Mouse (Mus musculus) ES-Bruce4 (cell line): ENCODE results near the gene Trappc5. TPM values are rescaled to one million over a fixed set of nuclear protein-coding genes. Genes with fewer than 3 reads are reported as not detected.

Source experiments
- H3K27ac ChIP-seq: 2 replicates; pipeline ENCODE4 v1.5.1; 2012; ENCODE audit warnings: low read length, inconsistent platforms; ENCODE audit not compliant: insufficient read depth
- H3K27me3 ChIP-seq: 2 replicates; pipeline ENCODE4 v1.6.1; 2012; ENCODE audit warnings: mild to moderate bottlenecking, low read length, inconsistent platforms; ENCODE audit not compliant: control insufficient read depth, poor library complexity, insufficient read depth, severe bottlenecking
- H3K36me3 ChIP-seq: 2 replicates; pipeline ENCODE4 v1.6.1; 2012; ENCODE audit warnings: inconsistent platforms, mild to moderate bottlenecking, low read length, moderate library complexity; ENCODE audit not compliant: control insufficient read depth, poor library complexity, insufficient read depth, severe bottlenecking
- H3K4me1 ChIP-seq: one replicate; pipeline ENCODE4 v1.8.1; 2011; ENCODE audit warnings: low read length; ENCODE audit not compliant: control insufficient read depth, insufficient read depth
- H3K4me3 ChIP-seq: 2 replicates; pipeline ENCODE4 v1.5.1; 2011; ENCODE audit warnings: low read depth, mild to moderate bottlenecking, low read length
- H3K9ac ChIP-seq: 2 replicates; pipeline ENCODE4 v1.6.1; 2012; ENCODE audit warnings: low read depth, mild to moderate bottlenecking, inconsistent platforms; ENCODE audit not compliant: poor library complexity, severe bottlenecking
- H3K9me3 ChIP-seq: replicated peaks from 2 replicates; pipeline ENCODE4 v1.6.1; 2012; ENCODE audit warnings: mild to moderate bottlenecking, low read length, inconsistent platforms; ENCODE audit not compliant: control insufficient read depth, poor library complexity, insufficient read depth, severe bottlenecking
- CTCF ChIP-seq: IDR thresholded peaks from one replicate; pipeline ENCODE4 v1.8.1; 2011; ENCODE audit warnings: low read depth, low read length
- EP300 ChIP-seq: IDR thresholded peaks from 2 replicates; pipeline ENCODE4 v1.6.1; 2011; ENCODE audit warnings: low read depth, low read length; ENCODE audit not compliant: insufficient read depth
- POLR2A ChIP-seq: IDR thresholded peaks from one replicate; pipeline ENCODE4 v1.8.1; 2011; ENCODE audit warnings: low read length; ENCODE audit not compliant: insufficient read depth
- polyA plus RNA-seq: library from polyadenylated mRNA; stranded (reverse); fragments of >200 nt; gene quantifications from 2 replicates; pipeline ENCODE4 v1.2.4, GENCODE M21; 2011; ENCODE audit warnings: low read depth; ENCODE audit not compliant: missing spikeins, insufficient read depth, insufficient read length

Trappc5 gene
- 18.2 and 18.7 TPM in 2 replicates for polyA plus RNA-seq

- Histone ChIP-seq H3K27me3 (no peaks in the 10 kb centered on the region), H3K9me3 (no peaks in the 10 kb centered on the region), H3K27ac (peak within 1 kb of the TSS; percentile 31; the same call in 1 of the 2 replicates), H3K4me1 (no peaks in the 10 kb centered on the region), H3K9ac (peak within 1 kb of the TSS; percentile 92), H3K4me3 (peak within 1 kb of the TSS; percentile 93), H3K36me3 (peaks cover 11% of the 10 kb centered on the region)
- peak; percentile 27 for TF ChIP-seq POLR2A
- peak; percentile 86 for TF ChIP-seq CTCF
- TF ChIP-seq EP300, result 0 out of 2 replicates have a peak, but pooled peaks have one; percentile 27
Observed at GRCm38 (mm10) chr8:3676131-3676992, at the start of gene Trappc5. Gene Trappc5, plus strand, starts transcription at chr8:3676299.

- Histone ChIP-seq H3K9me3 (no peaks in the 10 kb centered on the region), H3K4me1 (no peaks in the 10 kb centered on the region), H3K9ac (no peak overlapping the region), H3K27ac (no peak overlapping the region), H3K4me3 (no peak overlapping the region), H3K36me3 (no peaks in the 10 kb centered on the region; the same call in 1 of the 2 replicates), H3K27me3 (no peaks in the 10 kb centered on the region)
- no peak for TF ChIP-seq POLR2A
- TF ChIP-seq EP300, result no peak
- no peak for TF ChIP-seq CTCF
Observed at GRCm38 (mm10) chr8:3626971-3627370, 49.1 kb upstream of the Trappc5 start.

- Histone ChIP-seq H3K9me3 (no peaks in the 10 kb centered on the region), H3K36me3 (no peaks in the 10 kb centered on the region; the same call in 1 of the 2 replicates), H3K27ac (no peak overlapping the region), H3K4me3 (no peak overlapping the region), H3K9ac (no peak overlapping the region), H3K27me3 (no peaks in the 10 kb centered on the region), H3K4me1 (no peaks in the 10 kb centered on the region)
- no peak for TF ChIP-seq EP300
- peak; percentile 35 for TF ChIP-seq CTCF
Observed at GRCm38 (mm10) chr8:3628014-3628413, 48.1 kb upstream of the Trappc5 start.

- no peaks in the 10 kb centered on the region for H3K4me1 ChIP-seq
- peak; percentile 61 for TF ChIP-seq POLR2A
- TF ChIP-seq EP300, result no peak
- H3K9me3 ChIP-seq, result no peaks in the 10 kb centered on the region
- H3K9ac ChIP-seq, result peak within 1 kb of the TSS; percentile 57
- H3K4me3 ChIP-seq, result peak within 1 kb of the TSS; percentile 82
- H3K36me3 ChIP-seq, result peaks cover 7% of the 10 kb centered on the region
- H3K27me3 ChIP-seq, result no peaks in the 10 kb centered on the region
- no peak within 1 kb of the TSS for H3K27ac ChIP-seq
Observed at GRCm38 (mm10) chr8:3630647-3631477, 45.2 kb upstream of the Trappc5 start, which contains the start of gene Stxbp2. Gene Stxbp2, plus strand, starts transcription at chr8:3630955.

GRCm38 (mm10) chr8:3631478-3631875, 44.6 kb upstream of the Trappc5 start:
- H3K36me3 ChIP-seq, result peaks cover 13% of the 10 kb centered on the region
- no peak overlapping the region for H3K27ac ChIP-seq
- no peaks in the 10 kb centered on the region for H3K27me3 ChIP-seq
- TF ChIP-seq EP300 (no peak), CTCF (no peak), POLR2A (no peak)
- peak overlapping the region; percentile 57 for H3K9ac ChIP-seq
- H3K4me3 ChIP-seq, result peak overlapping the region; percentile 82
- H3K4me1 ChIP-seq, result no peaks in the 10 kb centered on the region
- no peaks in the 10 kb centered on the region for H3K9me3 ChIP-seq
